Mouse (Mus musculus): ENCODE measurements around the gene Hoxc8.

GRCm38 (mm10) chr15:102984925-102985324, 5.5 kb upstream of the Hoxc8 start:
- TF ChIP-seq CHD2 (IDR thresholded peaks at IDR 0.05; ENCODE audit: low read depth, low read length) = no peak
- no peak for TF ChIP-seq HCFC1 (IDR thresholded peaks at IDR 0.05; ENCODE audit: borderline replicate concordance, insufficient read depth, low read length)
- TF ChIP-seq ZC3H11A (IDR thresholded peaks at IDR 0.05; ENCODE audit: borderline replicate concordance, low read depth, low read length) = no peak
- no peak for TF ChIP-seq MAFK (IDR thresholded peaks at IDR 0.05; ENCODE audit: insufficient read depth, low read depth, low read length)
- no peak for TF ChIP-seq ZNF384 (IDR thresholded peaks at IDR 0.05; ENCODE audit: low read depth, low read length)
